Mouse (Mus musculus) forebrain, embryonic 12.5 days (tissue): ENCODE results near the gene Sohlh1. TPM values are rescaled to one million over a fixed set of nuclear protein-coding genes. Genes with fewer than 3 reads are reported as not detected.
"Not testable (repeated sequence)": the region's sequence is repeated elsewhere in the genome, so short reads cannot be mapped to it uniquely, and the experiment has no call there.

Source experiments
- ATAC-seq: fragments of 200-750 bp; cut with Nextera tagmentation; 2 replicates; pipeline ENCODE4 v1.8.0; 2017; ENCODE audit warnings: moderate TSS enrichment; ENCODE audit not compliant: low FRiP score
- H3K27ac ChIP-seq: fragments of 300-500 bp; sonication (generic); 2 replicates; pipeline ENCODE4 v1.5.1; 2016; ENCODE audit warnings: mild to moderate bottlenecking
- H3K27me3 ChIP-seq: fragments of 300-500 bp; sonication (generic); 2 replicates; pipeline ENCODE4 v1.6.1; 2016; ENCODE audit warnings: mild to moderate bottlenecking
- H3K36me3 ChIP-seq: fragments of 300-500 bp; sonication (generic); replicated peaks from 2 replicates; pipeline ENCODE4 v1.6.1; 2016; ENCODE audit warnings: mild to moderate bottlenecking
- H3K4me1 ChIP-seq: fragments of 300-500 bp; sonication (generic); 2 replicates; pipeline ENCODE4 v1.6.1; 2016
- H3K4me2 ChIP-seq: fragments of 300-500 bp; sonication (generic); 2 replicates; pipeline ENCODE4 v1.6.1; 2016; ENCODE audit warnings: mild to moderate bottlenecking, moderate library complexity
- H3K4me3 ChIP-seq: fragments of 300-500 bp; sonication (generic); replicated peaks from 2 replicates; pipeline ENCODE4 v1.5.1; 2016; ENCODE audit warnings: mild to moderate bottlenecking
- H3K9ac ChIP-seq: fragments of 300-500 bp; sonication (generic); 2 replicates; pipeline ENCODE4 v1.6.1; 2016; ENCODE audit warnings: mild to moderate bottlenecking
- H3K9me3 ChIP-seq: fragments of 300-500 bp; sonication (generic); 2 replicates; pipeline ENCODE4 v1.6.1; 2016
- WGBS: fragments of 180-500 bp; shearing (Covaris S2); methylation state at CpG from one replicate; pipeline ENCODE4 v1.1.7; 2016; 5-methylcytosine and 5-hydroxymethylcytosine counted together
- polyA plus RNA-seq: library from polyadenylated mRNA; unstranded; fragments of >200 nt; fragmentation: Nextera tagmentation; extraction: Ambion mirVana; gene quantifications from 2 replicates; pipeline ENCODE4 v1.2.1, GENCODE M21; 2016

Sohlh1 gene
- polyA plus RNA-seq, 1 experiment from 2014 or later = not detected

GRCm38 (mm10) chr2:25830786-25831185 is 16.3 kb downstream of the Sohlh1 start:
- Histone ChIP-seq H3K4me3 (no peak overlapping the region), H3K9ac (no peak overlapping the region), H3K27me3 (no peaks in the 10 kb centered on the region), H3K27ac (no peak overlapping the region), H3K4me2 (no peak overlapping the region), H3K4me1 (no peaks in the 10 kb centered on the region), H3K36me3 (no peaks in the 10 kb centered on the region), H3K9me3 (no peaks in the 10 kb centered on the region)
- WGBS = 91% methylated on average over 3 of the region's 3 CpGs
- ATAC-seq = no peak

- Histone ChIP-seq H3K4me3 (no peak overlapping the region), H3K36me3 (no peaks in the 10 kb centered on the region), H3K4me1 (no peaks in the 10 kb centered on the region), H3K9me3 (no peaks in the 10 kb centered on the region), H3K27me3 (no peaks in the 10 kb centered on the region), H3K27ac (no peak overlapping the region), H3K4me2 (no peak overlapping the region), H3K9ac (no peak overlapping the region)
- ATAC-seq = no peak
- 74% methylated on average over 8 of the region's 8 CpGs for WGBS
Measured at GRCm38 (mm10) chr2:25828344-25828947, 18.6 kb downstream of the Sohlh1 start.

DNA sequence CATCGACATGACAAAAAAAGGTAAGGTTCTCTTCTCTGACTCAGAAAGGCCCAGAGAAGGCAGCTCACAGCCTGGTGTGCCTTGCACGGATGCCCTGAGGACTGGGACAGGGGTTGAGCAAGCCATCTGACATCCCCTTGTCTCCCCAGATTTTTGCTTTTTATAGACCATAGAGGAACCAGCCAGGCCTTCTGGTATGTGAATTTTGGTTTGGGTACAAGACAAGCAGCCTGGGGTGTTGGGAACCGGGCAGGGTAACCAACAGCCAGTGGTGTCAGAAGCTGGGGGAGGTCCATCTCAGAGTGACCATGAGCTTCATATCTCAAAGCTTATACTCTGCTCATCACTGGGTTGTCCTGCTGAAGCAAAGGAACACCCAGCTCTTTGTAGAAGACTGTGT is 22.3 kb downstream of the Sohlh1 start:
- Histone ChIP-seq H3K9me3 (no peaks in the 10 kb centered on the region), H3K36me3 (no peaks in the 10 kb centered on the region), H3K4me3 (no peak overlapping the region), H3K27ac (no peak overlapping the region), H3K9ac (no peak overlapping the region), H3K4me2 (no peak overlapping the region), H3K27me3 (no peaks in the 10 kb centered on the region), H3K4me1 (no peaks in the 10 kb centered on the region)
- WGBS = 92% methylated on average over 3 of the region's 3 CpGs
- no peak for ATAC-seq

- ATAC-seq = no peak
- H3K27me3 ChIP-seq = no peaks in the 10 kb centered on the region
- no peak within 1 kb of the TSS for H3K4me2 ChIP-seq
- WGBS = 93% methylated on average over 1 of the region's 1 CpGs
- H3K36me3 ChIP-seq = no peaks in the 10 kb centered on the region
- no peak within 1 kb of the TSS for H3K27ac ChIP-seq
- H3K4me3 ChIP-seq = no peak within 1 kb of the TSS
- no peak within 1 kb of the TSS for H3K9ac ChIP-seq
- no peaks in the 10 kb centered on the region for H3K4me1 ChIP-seq
- no peaks in the 10 kb centered on the region for H3K9me3 ChIP-seq
Measured at GRCm38 (mm10) chr2:25822806-25823205, 24.2 kb downstream of the Sohlh1 start, which contains the start of gene Lcn9. Gene Lcn9, plus strand, starts transcription at chr2:25823153.

- H3K4me1 ChIP-seq, H3K9me3 ChIP-seq, H3K36me3 ChIP-seq, H3K27ac ChIP-seq, ATAC-seq, H3K9ac ChIP-seq, H3K4me2 ChIP-seq, H3K4me3 ChIP-seq, H3K27me3 ChIP-seq: not testable (repeated sequence)
- WGBS = 78% methylated on average over 1 of the region's 1 CpGs
Measured at GRCm38 (mm10) chr2:25815748-25816147, 31.3 kb downstream of the Sohlh1 start, which contains the start of gene Glt6d1. Gene Glt6d1, minus strand, starts transcription at chr2:25815848.

GRCm38 (mm10) chr2:25813364-25813763 is 33.7 kb downstream of the Sohlh1 start:
- no peak overlapping the region for H3K27ac ChIP-seq
- H3K9me3 ChIP-seq = no peaks in the 10 kb centered on the region
- 0 out of 2 replicates have a peak, but pooled peaks cover 2% of the 10 kb centered on the region for H3K27me3 ChIP-seq
- H3K36me3 ChIP-seq = no peaks in the 10 kb centered on the region
- H3K4me3 ChIP-seq = no peak overlapping the region
- 83% methylated on average over 5 of the region's 5 CpGs for WGBS
- no peaks in the 10 kb centered on the region for H3K4me1 ChIP-seq
- no peak overlapping the region for H3K4me2 ChIP-seq
- no peak for ATAC-seq
- H3K9ac ChIP-seq = no peak overlapping the region

GRCm38 (mm10) chr2:25811711-25812110 is 35.3 kb downstream of the Sohlh1 start:
- Histone ChIP-seq H3K36me3 (no peaks in the 10 kb centered on the region), H3K4me2 (no peak overlapping the region), H3K9me3 (no peaks in the 10 kb centered on the region), H3K27ac (no peak overlapping the region), H3K4me1 (no peaks in the 10 kb centered on the region), H3K4me3 (no peak overlapping the region), H3K9ac (no peak overlapping the region), H3K27me3 (0 out of 2 replicates have a peak, but pooled peaks cover under 1% of the 10 kb centered on the region)
- WGBS = 67% methylated on average over 2 of the region's 2 CpGs
- no peak for ATAC-seq

DNA sequence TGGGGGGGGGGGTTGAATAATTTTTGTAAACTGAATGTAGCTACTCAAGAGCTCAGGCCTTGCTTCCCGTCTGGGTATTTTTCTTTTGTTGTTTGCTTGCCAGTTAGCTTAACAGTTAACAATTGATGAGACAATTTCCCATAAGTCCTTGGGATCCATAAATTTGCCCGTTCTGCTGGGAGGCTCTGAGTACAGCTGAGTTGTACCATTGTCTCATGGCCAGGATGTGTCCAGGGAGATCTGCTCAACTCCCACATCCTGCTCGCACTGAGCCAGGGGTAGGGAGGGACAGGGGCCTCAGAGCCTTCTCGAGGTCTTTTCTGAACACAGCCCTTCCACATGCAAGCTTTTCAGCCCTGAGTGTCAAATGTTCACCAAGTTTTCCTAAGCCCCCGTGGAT is 49.0 kb downstream of the Sohlh1 start:
- H3K9me3 ChIP-seq = no peaks in the 10 kb centered on the region
- peaks cover 11% of the 10 kb centered on the region for H3K4me1 ChIP-seq
- no peak overlapping the region for H3K9ac ChIP-seq
- no peak overlapping the region for H3K4me3 ChIP-seq
- ATAC-seq = no peak
- H3K27ac ChIP-seq = no peak overlapping the region
- no peaks in the 10 kb centered on the region for H3K36me3 ChIP-seq
- no peaks in the 10 kb centered on the region for H3K27me3 ChIP-seq
- WGBS = 45% methylated on average over 5 of the region's 5 CpGs
- no peak overlapping the region for H3K4me2 ChIP-seq

GRCm38 (mm10) chr2:25797635-25798034 is 49.4 kb downstream of the Sohlh1 start:
- WGBS = 48% methylated on average over 2 of the region's 2 CpGs
- H3K9me3 ChIP-seq = no peaks in the 10 kb centered on the region
- H3K27me3 ChIP-seq = no peaks in the 10 kb centered on the region
- no peaks in the 10 kb centered on the region for H3K36me3 ChIP-seq
- no peak for ATAC-seq
- no peak overlapping the region for H3K4me2 ChIP-seq
- H3K4me3 ChIP-seq = no peak overlapping the region
- H3K4me1 ChIP-seq = peaks cover 11% of the 10 kb centered on the region
- H3K27ac ChIP-seq = no peak overlapping the region
- no peak overlapping the region for H3K9ac ChIP-seq

Other genes with a start within 250 kb of the Sohlh1 start
- 76.6 and 76.8 TPM in 2 replicates for gene Rabl6, start 238.7 kb downstream of the Sohlh1 start, polyA plus RNA-seq
- 0.22 and 0.23 TPM in 2 replicates for gene Ccdc183, start 229.6 kb downstream of the Sohlh1 start, polyA plus RNA-seq
- gene Tmem141, start 225.2 kb downstream of the Sohlh1 start, polyA plus RNA-seq = 13.2 and 13.4 TPM in 2 replicates
- 0.83 and 0.88 TPM in 2 replicates for gene Fcna, start 219.2 kb downstream of the Sohlh1 start, polyA plus RNA-seq
- gene Lcn8, start 194.1 kb downstream of the Sohlh1 start, polyA plus RNA-seq = not detected in 2 replicates
- gene Lcn5, start 189.3 kb downstream of the Sohlh1 start, polyA plus RNA-seq = not detected in 2 replicates
- gene Lcn6, start 170.5 kb downstream of the Sohlh1 start, polyA plus RNA-seq = not detected in 2 replicates
- not detected in 2 replicates for gene Lcn10, start 164.5 kb downstream of the Sohlh1 start, polyA plus RNA-seq
- not detected in 2 replicates for gene Obp2a, start 147.2 kb downstream of the Sohlh1 start, polyA plus RNA-seq
- gene Bmyc, start 140.5 kb downstream of the Sohlh1 start, polyA plus RNA-seq = 81.0 and 81.8 TPM in 2 replicates
- not detected in 2 replicates for gene Obp2b, start 110.2 kb downstream of the Sohlh1 start, polyA plus RNA-seq
- gene Lcn3, start 81.7 kb downstream of the Sohlh1 start, polyA plus RNA-seq = not detected in 2 replicates
- not detected in 2 replicates for gene Lcn11, start 70.2 kb downstream of the Sohlh1 start, polyA plus RNA-seq
- not detected in 2 replicates for gene Gm13539, start 65.0 kb downstream of the Sohlh1 start, polyA plus RNA-seq
- gene Glt6d1, start 31.4 kb downstream of the Sohlh1 start, polyA plus RNA-seq = not detected in 2 replicates
- gene Lcn9, start 24.1 kb downstream of the Sohlh1 start, polyA plus RNA-seq = not detected in 2 replicates
- gene Kcnt1, start 16.5 kb upstream of the Sohlh1 start, polyA plus RNA-seq = 1.6 and 2.0 TPM in 2 replicates
- 71.7 and 80.5 TPM in 2 replicates for gene Camsap1, start 136.0 kb upstream of the Sohlh1 start, polyA plus RNA-seq
- 86.7 and 88.6 TPM in 2 replicates for gene Ubac1, start 174.5 kb upstream of the Sohlh1 start, polyA plus RNA-seq